Mouse (Mus musculus) neural tube, embryonic 15.5 days (tissue): ENCODE data around the gene Gm10518. TPM values are rescaled to one million over a fixed set of nuclear protein-coding genes. Genes with fewer than 3 reads are reported as not detected.

Experiments used
- ATAC-seq: fragments of 200-750 bp; cut with Nextera tagmentation; 2 replicates; pipeline ENCODE4 v1.8.0; 2017; ENCODE audit warnings: mild to moderate bottlenecking, moderate TSS enrichment, moderate library complexity; ENCODE audit not compliant: low FRiP score
- H3K27ac ChIP-seq: fragments of 300-500 bp; sonication (generic); replicated peaks from 2 replicates; pipeline ENCODE4 v1.5.1; 2015; ENCODE audit warnings: mild to moderate bottlenecking, inconsistent platforms
- H3K27me3 ChIP-seq: fragments of 300-500 bp; sonication (generic); replicated peaks from 2 replicates; pipeline ENCODE4 v1.6.1; 2015; ENCODE audit warnings: inconsistent platforms
- H3K36me3 ChIP-seq: fragments of 300-500 bp; sonication (generic); 2 replicates; pipeline ENCODE4 v1.6.1; 2015; ENCODE audit warnings: inconsistent platforms
- H3K4me1 ChIP-seq: fragments of 300-500 bp; sonication (generic); 2 replicates; pipeline ENCODE4 v1.6.1; 2015; ENCODE audit warnings: inconsistent platforms
- H3K4me2 ChIP-seq: fragments of 300-500 bp; sonication (generic); 2 replicates; pipeline ENCODE4 v1.6.1; 2015; ENCODE audit warnings: inconsistent platforms, mild to moderate bottlenecking, moderate library complexity
- H3K4me3 ChIP-seq: fragments of 300-500 bp; sonication (generic); replicated peaks from 2 replicates; pipeline ENCODE4 v1.5.1; 2015; ENCODE audit warnings: mild to moderate bottlenecking, inconsistent platforms
- H3K9ac ChIP-seq: fragments of 300-500 bp; sonication (generic); replicated peaks from 2 replicates; pipeline ENCODE4 v1.6.1; 2015; ENCODE audit warnings: mild to moderate bottlenecking, inconsistent platforms
- H3K9me3 ChIP-seq: fragments of 300-500 bp; sonication (generic); replicated peaks from 2 replicates; pipeline ENCODE4 v1.6.1; 2016; ENCODE audit warnings: inconsistent platforms
- WGBS: fragments of 180-500 bp; shearing (Covaris S2); methylation state at CpG from one replicate; pipeline ENCODE4 v1.1.7; 2015; ENCODE audit warnings: mixed read lengths; 5-methylcytosine and 5-hydroxymethylcytosine counted together
- polyA plus RNA-seq: library from polyadenylated mRNA; unstranded; fragments of >200 nt; fragmentation: Nextera tagmentation; extraction: Ambion mirVana; gene quantifications from 2 replicates; pipeline ENCODE4 v1.2.1, GENCODE M21; 2015

Gene Gm10518
- polyA plus RNA-seq, 1 experiment from 2014 or later, result not detected

GRCm38 (mm10) chr1:179836426-179837404 lies 33.5 kb downstream of the Gm10518 start:
- Histone ChIP-seq H3K9me3 (peaks cover 8% of the 10 kb centered on the region; the same call in 1 of the 2 replicates), H3K27me3 (no peaks in the 10 kb centered on the region), H3K9ac (no peak overlapping the region), H3K36me3 (no peaks in the 10 kb centered on the region), H3K4me1 (no peaks in the 10 kb centered on the region), H3K4me3 (no peak overlapping the region), H3K27ac (no peak overlapping the region), H3K4me2 (no peak overlapping the region)
- ATAC-seq, result no peak
- WGBS, result 88% methylated on average over 7 of the region's 7 CpGs

GRCm38 (mm10) chr1:179842568-179842967 lies 39.4 kb downstream of the Gm10518 start:
- no peak overlapping the region for H3K4me2 ChIP-seq
- no peak for ATAC-seq
- H3K4me3 ChIP-seq, result no peak overlapping the region
- no peaks in the 10 kb centered on the region for H3K27me3 ChIP-seq
- no peaks in the 10 kb centered on the region for H3K36me3 ChIP-seq
- no peaks in the 10 kb centered on the region for H3K9me3 ChIP-seq
- H3K27ac ChIP-seq, result no peak overlapping the region
- WGBS, result 80% methylated on average over 7 of the region's 7 CpGs
- no peaks in the 10 kb centered on the region; the same call in 1 of the 2 replicates for H3K4me1 ChIP-seq
- H3K9ac ChIP-seq, result no peak overlapping the region

GRCm38 (mm10) chr1:179843981-179844380 lies 40.8 kb downstream of the Gm10518 start:
- no peak overlapping the region for H3K4me2 ChIP-seq
- H3K9me3 ChIP-seq, result no peaks in the 10 kb centered on the region
- no peaks in the 10 kb centered on the region for H3K36me3 ChIP-seq
- WGBS, result 35% methylated on average over 3 of the region's 3 CpGs
- no peak overlapping the region for H3K9ac ChIP-seq
- peaks cover 4% of the 10 kb centered on the region; the same call in 1 of the 2 replicates for H3K4me1 ChIP-seq
- no peaks in the 10 kb centered on the region for H3K27me3 ChIP-seq
- no peak overlapping the region for H3K27ac ChIP-seq
- H3K4me3 ChIP-seq, result no peak overlapping the region
- no peak for ATAC-seq

- no peaks in the 10 kb centered on the region for H3K36me3 ChIP-seq
- H3K27ac ChIP-seq, result no peak overlapping the region
- H3K9me3 ChIP-seq, result no peaks in the 10 kb centered on the region
- WGBS, result 23% methylated on average over 5 of the region's 5 CpGs
- ATAC-seq, result no peak
- H3K27me3 ChIP-seq, result no peaks in the 10 kb centered on the region
- no peak overlapping the region for H3K4me2 ChIP-seq
- H3K4me3 ChIP-seq, result no peak overlapping the region
- peaks cover 4% of the 10 kb centered on the region; the same call in 1 of the 2 replicates for H3K4me1 ChIP-seq
- H3K9ac ChIP-seq, result no peak overlapping the region
These were observed 41.7 kb downstream of the Gm10518 start for GRCm38 (mm10) chr1:179844894-179845293.

GRCm38 (mm10) chr1:179845832-179846499 lies 42.8 kb downstream of the Gm10518 start:
- 83% methylated on average over 16 of the region's 16 CpGs for WGBS
- Histone ChIP-seq H3K9ac (no peak overlapping the region), H3K36me3 (no peaks in the 10 kb centered on the region), H3K4me2 (no peak overlapping the region), H3K9me3 (no peaks in the 10 kb centered on the region), H3K27me3 (no peaks in the 10 kb centered on the region), H3K4me1 (peaks cover 4% of the 10 kb centered on the region; the same call in 1 of the 2 replicates), H3K4me3 (no peak overlapping the region), H3K27ac (no peak overlapping the region)
- ATAC-seq, result no peak

- no peak for ATAC-seq
- no peak overlapping the region for H3K4me3 ChIP-seq
These were observed 44.0 kb downstream of the Gm10518 start for GRCm38 (mm10) chr1:179847173-179847572.

GRCm38 (mm10) chr1:179847759-179848389 lies 44.7 kb downstream of the Gm10518 start:
- H3K27ac ChIP-seq, result no peak overlapping the region
- peaks cover 4% of the 10 kb centered on the region; the same call in 1 of the 2 replicates for H3K4me1 ChIP-seq
- H3K4me3 ChIP-seq, result peak overlapping the region; percentile 44
- peak overlapping the region; percentile 75 for H3K4me2 ChIP-seq
- peak; percentile 83 for ATAC-seq
- WGBS, result 5% methylated on average over 20 of the region's 20 CpGs
- H3K27me3 ChIP-seq, result no peaks in the 10 kb centered on the region
- no peaks in the 10 kb centered on the region for H3K9me3 ChIP-seq
- H3K9ac ChIP-seq, result peak overlapping the region; percentile 54
- no peaks in the 10 kb centered on the region for H3K36me3 ChIP-seq

More at GRCm38 (mm10) chr1:179847173-179847572, 44.0 kb downstream of the Gm10518 start:
- Histone ChIP-seq H3K9me3 (no peaks in the 10 kb centered on the region), H3K27ac (no peak overlapping the region), H3K9ac (no peak overlapping the region), H3K27me3 (no peaks in the 10 kb centered on the region), H3K4me1 (peaks cover 4% of the 10 kb centered on the region; the same call in 1 of the 2 replicates), H3K4me2 (no peak overlapping the region), H3K36me3 (no peaks in the 10 kb centered on the region)
- 46% methylated on average over 7 of the region's 7 CpGs for WGBS

GRCm38 (mm10) chr1:179853421-179853820 lies 50.2 kb downstream of the Gm10518 start:
- Histone ChIP-seq H3K9ac (no peak overlapping the region), H3K4me1 (peaks cover 4% of the 10 kb centered on the region), H3K36me3 (no peaks in the 10 kb centered on the region), H3K4me2 (no peak overlapping the region), H3K27ac (no peak overlapping the region), H3K27me3 (no peaks in the 10 kb centered on the region), H3K4me3 (no peak overlapping the region), H3K9me3 (no peaks in the 10 kb centered on the region)
- no peak for ATAC-seq
- 38% methylated on average over 4 of the region's 4 CpGs for WGBS

Other genes with a start within 250 kb of the Gm10518 start
- gene Sccpdh, start 135.2 kb upstream of the Gm10518 start, polyA plus RNA-seq, result 166 and 190 TPM in 2 replicates
- not detected in 2 replicates for gene Kif28, start 58.1 kb upstream of the Gm10518 start, polyA plus RNA-seq
- gene Ahctf1, start 304 bp downstream of the Gm10518 start, polyA plus RNA-seq, result 16.2 and 16.7 TPM in 2 replicates
- 22.8 and 24.6 TPM in 2 replicates for gene Cdc42bpa, start 157.1 kb downstream of the Gm10518 start, polyA plus RNA-seq